Mouse (Mus musculus) liver, embryonic 15.5 days (tissue): ENCODE results near the gene Cirbp. TPM values are rescaled to one million over a fixed set of nuclear protein-coding genes. Genes with fewer than 3 reads are reported as not detected.

ENCODE experiments used
- ATAC-seq: fragments of 200-750 bp; cut with Nextera tagmentation; 2 replicates; pipeline ENCODE4 v1.8.0; 2017; ENCODE audit warnings: moderate number of reproducible peaks, mild to moderate bottlenecking, moderate library complexity; ENCODE audit not compliant: insufficient read depth
- H3K27ac ChIP-seq: fragments of 300-500 bp; sonication (generic); replicated peaks from 2 replicates; pipeline ENCODE4 v1.5.1; 2015; ENCODE audit warnings: mild to moderate bottlenecking, inconsistent platforms
- H3K27me3 ChIP-seq: fragments of 300-500 bp; sonication (generic); 2 replicates; pipeline ENCODE4 v1.6.1; 2015; ENCODE audit warnings: mild to moderate bottlenecking, inconsistent platforms
- H3K36me3 ChIP-seq: fragments of 300-500 bp; sonication (generic); replicated peaks from 2 replicates; pipeline ENCODE4 v1.6.1; 2015; ENCODE audit warnings: moderate library complexity, mild to moderate bottlenecking, inconsistent platforms
- H3K4me1 ChIP-seq: fragments of 300-500 bp; sonication (generic); replicated peaks from 2 replicates; pipeline ENCODE4 v1.6.1; 2015; ENCODE audit warnings: inconsistent platforms
- H3K4me2 ChIP-seq: fragments of 300-500 bp; sonication (generic); 2 replicates; pipeline ENCODE4 v1.6.1; 2015; ENCODE audit warnings: moderate library complexity, mild to moderate bottlenecking, inconsistent platforms
- H3K4me3 ChIP-seq: fragments of 300-500 bp; sonication (generic); replicated peaks from 2 replicates; pipeline ENCODE4 v1.5.1; 2015; ENCODE audit warnings: mild to moderate bottlenecking, inconsistent platforms
- H3K9ac ChIP-seq: fragments of 300-500 bp; sonication (generic); 2 replicates; pipeline ENCODE4 v1.6.1; 2015; ENCODE audit warnings: moderate library complexity, mild to moderate bottlenecking, inconsistent platforms
- H3K9me3 ChIP-seq: fragments of 300-500 bp; sonication (generic); replicated peaks from 2 replicates; pipeline ENCODE4 v1.6.1; 2016; ENCODE audit warnings: inconsistent platforms
- WGBS: fragments of 180-500 bp; shearing (Covaris S2); methylation state at CpG from one replicate; pipeline ENCODE4 v1.1.7; 2015; ENCODE audit warnings: mixed read lengths; ENCODE audit not compliant: insufficient replicate concordance; 5-methylcytosine and 5-hydroxymethylcytosine counted together
- polyA plus RNA-seq: library from polyadenylated mRNA; unstranded; fragments of >200 nt; fragmentation: Nextera tagmentation; extraction: Ambion mirVana; gene quantifications from 2 replicates; pipeline ENCODE4 v1.2.1, GENCODE M21; 2015

Gene Cirbp
- 13.1 and 17.0 TPM in 2 replicates for polyA plus RNA-seq

DNA sequence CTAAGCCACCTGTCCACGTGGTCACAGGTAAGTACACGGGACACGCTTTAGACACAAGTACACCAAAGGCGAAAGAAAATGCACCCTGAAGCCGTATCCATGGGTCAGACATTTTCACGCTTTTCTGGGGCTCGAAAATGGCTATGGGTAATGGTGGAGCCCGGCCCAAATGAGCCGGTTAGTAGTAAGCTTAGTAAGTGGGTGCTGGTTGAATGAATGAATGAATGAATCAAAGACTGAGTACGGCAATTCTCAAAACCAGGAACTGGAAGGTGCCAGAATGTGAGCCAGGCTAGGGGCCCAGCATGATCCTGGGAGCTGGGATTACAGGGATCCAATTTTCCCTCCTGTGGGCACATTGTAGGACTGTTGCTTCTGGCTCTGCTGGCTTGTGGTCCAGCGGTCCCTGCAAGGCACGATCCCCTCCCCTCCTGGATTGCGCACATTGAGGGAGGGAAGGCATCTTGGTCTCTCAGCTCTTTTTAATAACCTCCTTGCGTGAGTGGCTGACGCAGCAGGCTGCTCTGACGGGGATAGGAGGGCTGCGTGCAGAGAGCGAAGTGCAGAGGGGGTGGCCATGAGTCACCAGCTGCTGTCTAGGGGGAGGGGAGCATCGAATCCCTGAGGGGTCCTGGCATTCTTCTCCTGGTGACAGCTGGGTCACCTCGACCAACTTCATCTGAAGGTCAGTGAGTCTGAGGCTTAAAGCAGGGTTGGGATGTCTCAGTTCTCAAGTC, at the start of gene Cirbp:
Gene Cirbp, plus strand, starts transcription at position 594 of the 737 bp plus-strand sequence.
- Histone ChIP-seq H3K4me1 (peaks cover 88% of the 10 kb centered on the region), H3K4me2 (peak within 1 kb of the TSS; percentile 97), H3K27ac (peak within 1 kb of the TSS; percentile 83), H3K27me3 (peaks cover 8% of the 10 kb centered on the region; the same call in 1 of the 2 replicates), H3K4me3 (peak within 1 kb of the TSS; percentile 87), H3K36me3 (peaks cover 12% of the 10 kb centered on the region), H3K9ac (peak within 1 kb of the TSS; percentile 55), H3K9me3 (no peaks in the 10 kb centered on the region)
- WGBS, result 30% methylated on average over 20 of the region's 20 CpGs
- ATAC-seq, result no peak

DNA sequence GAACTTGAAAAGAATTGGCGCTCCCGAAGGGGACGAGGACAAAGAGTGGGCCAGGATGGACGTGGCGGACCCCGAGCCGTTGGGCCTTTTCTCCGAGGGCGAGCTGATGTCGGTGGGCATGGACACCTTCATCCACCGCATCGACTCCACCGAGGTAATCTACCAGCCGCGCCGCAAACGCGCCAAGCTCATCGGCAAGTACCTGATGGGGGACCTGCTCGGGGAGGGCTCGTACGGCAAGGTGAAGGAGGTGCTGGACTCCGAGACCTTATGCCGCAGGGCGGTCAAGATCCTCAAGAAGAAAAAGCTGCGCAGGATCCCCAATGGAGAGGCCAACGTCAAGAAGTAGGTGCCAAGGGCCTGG, 49.2 kb upstream of the Cirbp start:
- Histone ChIP-seq H3K4me3 (peak overlapping the region; percentile 94), H3K27ac (peak overlapping the region; percentile 95), H3K9me3 (no peaks in the 10 kb centered on the region), H3K27me3 (no peaks in the 10 kb centered on the region), H3K9ac (peak overlapping the region; percentile 97), H3K4me2 (peak overlapping the region; percentile 82), H3K36me3 (peaks cover 44% of the 10 kb centered on the region), H3K4me1 (peaks cover 70% of the 10 kb centered on the region)
- ATAC-seq, result no peak
- WGBS, result under 1% methylated on average over 27 of the region's 27 CpGs

DNA sequence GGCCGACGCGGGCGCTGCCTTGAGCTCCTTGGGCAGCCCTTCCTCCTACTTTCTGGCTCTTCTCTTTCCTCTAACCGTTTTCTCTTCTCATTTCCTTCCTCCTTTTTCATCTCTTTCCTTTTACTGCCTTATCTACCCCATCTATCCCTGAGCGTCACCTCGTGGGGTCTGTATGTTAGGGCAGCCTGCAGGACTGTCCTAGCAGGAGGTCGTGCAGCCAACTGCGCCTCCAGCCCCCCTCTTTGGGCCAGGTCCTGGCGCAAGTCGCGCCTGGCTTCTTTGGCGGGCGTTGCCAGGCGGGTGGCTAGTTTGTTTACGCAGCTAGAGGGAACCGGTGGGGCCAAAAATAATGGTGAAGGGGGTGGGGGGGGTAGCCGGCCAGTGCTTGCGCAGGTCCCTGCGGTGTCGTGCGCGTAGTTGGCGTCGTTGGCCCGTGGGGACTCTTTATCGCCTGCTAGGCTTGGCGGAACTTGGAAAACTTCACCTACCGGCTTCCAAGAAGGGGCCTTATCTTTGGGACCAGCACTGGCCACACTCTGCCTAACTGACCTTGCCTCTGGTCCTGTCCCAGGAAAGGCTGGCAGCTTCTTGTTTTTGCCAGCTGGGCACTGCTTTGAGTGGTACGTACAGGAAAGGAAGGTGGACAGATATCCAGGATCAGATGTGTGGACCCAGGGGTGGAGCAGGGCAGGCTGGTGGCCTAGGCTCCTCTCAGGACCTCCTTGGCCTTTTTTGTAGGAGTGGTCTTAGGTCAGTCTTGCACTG, 48.7 kb upstream of the Cirbp start:
- H3K4me2 ChIP-seq, result peak overlapping the region; percentile 82
- WGBS, result under 1% methylated on average over 30 of the region's 30 CpGs
- H3K27me3 ChIP-seq, result no peaks in the 10 kb centered on the region
- peaks cover 49% of the 10 kb centered on the region for H3K36me3 ChIP-seq
- no peaks in the 10 kb centered on the region for H3K9me3 ChIP-seq
- H3K9ac ChIP-seq, result peak overlapping the region; percentile 97
- H3K4me1 ChIP-seq, result peaks cover 75% of the 10 kb centered on the region
- H3K27ac ChIP-seq, result peak overlapping the region; percentile 95
- ATAC-seq, result peak; percentile 6
- peak overlapping the region; percentile 94 for H3K4me3 ChIP-seq

DNA sequence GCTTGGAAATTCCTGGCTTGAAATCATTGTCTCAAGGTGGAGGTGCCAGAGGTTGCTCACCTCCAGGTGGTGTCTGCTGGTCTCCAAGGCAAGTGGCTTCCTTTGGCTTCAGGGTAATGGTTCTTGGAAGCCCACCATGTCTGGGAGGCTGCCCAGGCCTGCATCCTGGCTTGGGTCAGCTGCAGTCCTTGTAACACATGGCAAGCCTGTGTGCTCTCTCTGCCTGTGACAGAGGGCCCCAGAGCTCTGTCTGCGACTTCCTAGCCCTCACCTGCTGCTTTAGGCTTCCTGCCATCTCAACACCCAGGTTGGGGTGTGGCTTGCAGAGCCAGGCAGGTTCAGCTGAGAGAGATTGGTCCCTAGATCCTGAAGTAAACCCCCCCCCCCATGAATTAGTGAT, 48.0 kb upstream of the Cirbp start:
- peak overlapping the region; percentile 82 for H3K4me2 ChIP-seq
- H3K27me3 ChIP-seq, result no peaks in the 10 kb centered on the region
- H3K27ac ChIP-seq, result peak overlapping the region; percentile 95
- H3K4me3 ChIP-seq, result peak overlapping the region; percentile 94
- H3K9ac ChIP-seq, result peak overlapping the region; percentile 97
- peaks cover 55% of the 10 kb centered on the region for H3K36me3 ChIP-seq
- WGBS, result 30% methylated on average over 1 of the region's 1 CpGs
- no peak for ATAC-seq
- no peaks in the 10 kb centered on the region for H3K9me3 ChIP-seq
- peaks cover 81% of the 10 kb centered on the region for H3K4me1 ChIP-seq

DNA sequence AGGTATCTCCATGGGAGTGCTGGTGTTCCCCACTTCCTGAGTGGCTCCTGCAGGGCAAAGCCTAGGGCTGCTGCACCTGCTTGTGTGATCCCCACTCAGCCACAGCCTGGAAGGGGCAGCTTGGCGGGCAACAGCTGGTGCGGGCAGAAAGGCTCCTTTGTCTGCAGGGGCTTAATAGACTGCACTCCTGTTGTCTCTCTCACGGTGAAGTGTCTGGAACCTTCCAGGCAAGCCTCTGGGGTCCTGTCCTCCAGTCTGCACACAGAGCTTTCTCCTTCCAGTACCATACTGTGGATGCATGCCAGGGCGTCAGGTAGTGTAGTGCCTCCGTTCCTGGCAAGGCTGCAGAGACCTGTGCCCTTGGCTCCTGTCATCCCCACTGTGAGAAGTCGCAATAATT, 47.2 kb upstream of the Cirbp start:
- peaks cover 82% of the 10 kb centered on the region for H3K4me1 ChIP-seq
- WGBS, result 77% methylated on average over 6 of the region's 6 CpGs
- no peaks in the 10 kb centered on the region for H3K27me3 ChIP-seq
- H3K4me3 ChIP-seq, result peak overlapping the region; percentile 94
- H3K9me3 ChIP-seq, result no peaks in the 10 kb centered on the region
- peaks cover 63% of the 10 kb centered on the region for H3K36me3 ChIP-seq
- ATAC-seq, result no peak
- peak overlapping the region; percentile 82 for H3K4me2 ChIP-seq
- peak overlapping the region; percentile 97 for H3K9ac ChIP-seq
- H3K27ac ChIP-seq, result peak overlapping the region; percentile 95

DNA sequence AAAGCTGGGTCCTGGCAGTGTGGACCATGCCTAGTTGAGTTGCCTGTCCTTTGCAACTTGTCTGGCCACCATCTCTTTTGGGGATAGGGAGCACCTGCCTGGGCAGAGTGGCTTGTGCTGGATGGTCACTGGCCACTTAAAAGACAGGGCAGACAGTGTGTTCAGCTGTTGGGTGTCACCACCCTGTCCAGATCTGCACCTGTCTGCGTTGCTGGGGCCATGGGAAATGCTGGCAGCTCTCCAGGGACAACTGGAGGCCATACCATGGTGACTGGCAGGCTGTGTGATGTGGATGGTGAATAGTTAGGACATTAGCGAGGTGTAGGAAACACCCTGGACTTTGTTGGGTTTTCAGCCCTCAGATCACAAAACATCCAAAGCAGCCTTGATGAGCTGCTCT, 45.6 kb upstream of the Cirbp start:
- Histone ChIP-seq H3K4me3 (no peak overlapping the region; the same call in 1 of the 2 replicates), H3K4me2 (peak overlapping the region; percentile 82), H3K36me3 (peaks cover 79% of the 10 kb centered on the region), H3K27ac (peak overlapping the region; percentile 42), H3K4me1 (peaks cover 82% of the 10 kb centered on the region), H3K27me3 (no peaks in the 10 kb centered on the region), H3K9ac (no peak overlapping the region; the same call in 1 of the 2 replicates), H3K9me3 (no peaks in the 10 kb centered on the region)
- no peak for ATAC-seq
- 67% methylated on average over 2 of the region's 2 CpGs for WGBS

DNA sequence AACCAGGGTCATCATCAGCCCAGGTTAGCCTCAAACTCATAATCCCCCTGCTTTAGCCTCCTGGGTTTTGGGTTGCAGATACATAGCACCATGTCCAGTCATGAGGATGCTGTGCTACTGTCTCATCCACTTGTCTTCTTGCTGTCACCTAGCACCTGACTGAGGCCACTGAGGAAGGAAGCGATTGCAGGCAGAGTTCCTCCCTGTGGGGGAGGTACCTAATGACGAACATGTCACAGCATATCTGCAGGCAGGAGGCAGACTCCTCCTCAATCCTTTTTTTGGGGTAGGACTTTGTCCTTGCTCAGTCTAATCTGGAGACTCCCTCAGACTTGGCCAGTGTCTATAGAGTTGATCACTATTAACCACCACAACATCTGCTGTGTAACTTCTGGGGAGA, 44.1 kb upstream of the Cirbp start:
- ATAC-seq, result no peak

DNA sequence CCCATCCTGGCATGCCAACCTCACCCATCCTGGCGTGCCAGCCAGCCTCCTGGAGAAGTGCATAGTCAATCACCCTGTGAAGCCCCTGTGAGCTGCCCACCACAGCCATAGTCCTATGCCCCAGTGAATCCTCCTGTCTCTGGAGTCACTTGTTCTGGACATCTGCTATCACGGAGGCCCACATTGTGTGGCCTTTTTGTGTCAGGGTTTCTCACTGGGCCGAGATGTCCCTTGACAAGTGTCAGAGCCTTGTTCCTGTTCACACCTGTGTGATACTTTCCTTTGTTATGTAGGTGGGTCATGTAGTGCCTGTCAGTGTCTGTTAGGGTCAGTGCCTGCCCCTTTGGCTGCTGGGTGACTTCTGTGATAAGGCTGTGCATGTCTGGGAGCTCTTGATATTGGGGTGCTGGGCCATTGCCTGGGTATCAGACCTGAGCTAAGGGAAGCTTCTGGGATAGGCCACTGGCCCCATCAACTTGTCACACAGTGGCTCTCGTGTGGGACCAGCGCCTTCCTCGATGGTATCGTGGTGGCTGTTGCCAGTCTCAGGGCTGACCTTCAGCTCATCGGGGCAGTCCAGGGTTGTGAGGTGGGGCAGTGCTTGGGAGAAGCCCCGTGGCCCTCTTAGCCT, 41.7 kb upstream of the Cirbp start:
- H3K9me3 ChIP-seq, result no peaks in the 10 kb centered on the region
- H3K4me2 ChIP-seq, result peak overlapping the region; percentile 68
- peak overlapping the region; percentile 33 for H3K4me3 ChIP-seq
- peaks cover 97% of the 10 kb centered on the region for H3K4me1 ChIP-seq
- peaks cover 99% of the 10 kb centered on the region for H3K36me3 ChIP-seq
- peak; percentile 89 for ATAC-seq
- whole genome bisulfite sequencing, result 43% methylated on average over 9 of the region's 9 CpGs
- no peaks in the 10 kb centered on the region for H3K27me3 ChIP-seq
- peak overlapping the region; percentile 52 for H3K9ac ChIP-seq
- peak overlapping the region; percentile 89 for H3K27ac ChIP-seq

More for the DNA sequence above, 44.1 kb upstream of the Cirbp start:
- no peaks in the 10 kb centered on the region for H3K9me3 ChIP-seq
- H3K4me2 ChIP-seq, result no peak overlapping the region
- no peaks in the 10 kb centered on the region for H3K27me3 ChIP-seq
- peak overlapping the region; percentile 56 for H3K27ac ChIP-seq
- H3K4me1 ChIP-seq, result peaks cover 97% of the 10 kb centered on the region
- peaks cover 94% of the 10 kb centered on the region for H3K36me3 ChIP-seq
- no peak overlapping the region for H3K9ac ChIP-seq
- H3K4me3 ChIP-seq, result no peak overlapping the region
- WGBS, result 34% methylated on average over 2 of the region's 2 CpGs

DNA sequence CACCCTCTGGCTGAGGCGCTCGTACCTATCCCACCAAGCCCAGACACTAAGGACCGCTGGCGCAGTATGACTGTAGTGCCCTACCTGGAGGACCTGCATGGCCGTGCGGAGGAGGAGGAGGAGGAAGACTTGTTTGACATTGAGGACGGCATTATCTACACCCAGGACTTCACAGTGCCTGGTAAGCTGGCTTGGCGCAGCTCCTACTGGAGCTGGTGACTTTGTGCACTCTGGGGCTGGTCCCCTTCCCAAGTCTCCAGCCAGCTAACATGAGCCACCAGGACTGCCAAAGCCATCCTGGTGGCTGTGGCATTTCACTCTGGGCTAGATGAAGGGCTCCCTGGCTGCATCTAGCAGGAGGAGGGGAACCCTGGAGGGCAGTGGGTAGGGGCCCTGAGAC, 37.9 kb upstream of the Cirbp start:
- no peak overlapping the region for H3K9ac ChIP-seq
- H3K9me3 ChIP-seq, result no peaks in the 10 kb centered on the region
- H3K36me3 ChIP-seq, result peaks cover 98% of the 10 kb centered on the region
- no peak overlapping the region for H3K4me2 ChIP-seq
- no peaks in the 10 kb centered on the region for H3K27me3 ChIP-seq
- no peak overlapping the region for H3K4me3 ChIP-seq
- no peak for ATAC-seq
- peaks cover 94% of the 10 kb centered on the region for H3K4me1 ChIP-seq
- H3K27ac ChIP-seq, result peak overlapping the region; percentile 67; the same call in 1 of the 2 replicates
- 93% methylated on average over 8 of the region's 8 CpGs for WGBS

DNA sequence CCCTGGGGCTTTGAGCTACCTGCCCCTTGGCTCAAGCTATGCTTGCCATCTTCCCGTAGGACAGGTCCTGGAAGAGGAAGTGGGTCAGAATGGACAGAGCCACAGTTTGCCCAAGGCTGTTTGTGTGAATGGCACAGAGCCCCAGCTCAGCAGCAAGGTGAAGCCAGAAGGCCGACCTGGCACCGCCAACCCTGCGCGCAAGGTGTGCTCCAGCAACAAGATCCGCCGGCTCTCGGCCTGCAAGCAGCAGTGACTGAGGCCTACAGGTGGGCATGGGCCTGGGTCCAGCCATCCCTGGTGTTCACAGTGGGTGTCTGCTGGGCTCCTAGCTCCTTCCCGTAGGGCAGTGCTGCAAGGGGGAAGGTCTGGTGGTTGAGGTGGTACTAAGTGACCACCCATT, 35.9 kb upstream of the Cirbp start:
- H3K27ac ChIP-seq, result no peak overlapping the region
- no peak overlapping the region for H3K4me2 ChIP-seq
- ATAC-seq, result no peak
- H3K9me3 ChIP-seq, result no peaks in the 10 kb centered on the region
- peaks cover 4% of the 10 kb centered on the region; the same call in 1 of the 2 replicates for H3K27me3 ChIP-seq
- WGBS, result 94% methylated on average over 9 of the region's 9 CpGs
- peaks cover 80% of the 10 kb centered on the region for H3K4me1 ChIP-seq
- peaks cover 79% of the 10 kb centered on the region for H3K36me3 ChIP-seq
- H3K4me3 ChIP-seq, result no peak overlapping the region
- no peak overlapping the region for H3K9ac ChIP-seq
